Mouse (Mus musculus) c-Kit-positive CD71-negative TER-119-negative erythroid progenitor cells, embryonic 14.5 days (primary cell): Measurements from ENCODE around the gene Mrgpre.

Experiments
- DNase-seq: peaks from one replicate; pipeline ENCODE4 v3.0.0-alpha.2; 2013; ENCODE audit warnings: low read depth

Mrgpre gene

DNA sequence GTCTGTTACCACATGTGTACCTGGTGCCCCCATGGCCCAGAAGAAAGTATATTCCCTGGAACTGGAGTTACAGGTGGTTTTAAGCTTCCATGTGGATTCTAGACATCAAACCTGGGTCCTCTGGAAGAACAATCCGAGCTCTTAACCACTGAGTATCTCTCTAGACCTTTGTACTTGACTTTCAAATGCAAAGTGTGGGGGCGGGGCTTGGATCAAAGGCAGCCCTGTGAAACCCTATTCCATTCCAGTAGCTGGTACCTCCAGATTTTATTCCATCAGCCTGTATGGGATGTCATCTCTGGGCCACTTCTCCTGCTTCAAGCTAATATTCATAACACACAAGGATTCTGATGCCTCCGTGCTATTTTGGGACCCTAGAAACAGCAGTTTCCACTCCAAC lies 8.2 kb downstream of the Mrgpre start:
- DNase-seq, result no peak

DNA sequence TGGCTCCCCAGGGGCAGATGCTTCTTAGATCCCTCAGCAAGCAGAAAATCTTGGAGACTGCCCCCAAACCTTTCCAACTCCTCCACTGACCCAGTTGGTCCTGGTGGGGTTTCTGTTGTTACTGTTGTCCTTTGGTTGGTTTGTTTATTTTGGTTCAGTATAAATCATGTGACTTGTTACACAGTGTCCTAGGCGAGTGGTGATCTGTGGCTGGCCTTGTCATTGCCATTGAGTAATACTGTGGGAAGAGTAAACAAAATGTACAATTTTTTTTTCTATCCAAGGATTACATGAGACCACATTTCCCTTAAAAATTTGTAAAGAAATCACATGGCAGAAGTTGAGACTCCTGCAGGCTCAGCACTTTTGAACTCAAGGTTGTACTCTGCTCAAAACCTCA lies 14.8 kb downstream of the Mrgpre start:
- DNase-seq, result no peak

DNA sequence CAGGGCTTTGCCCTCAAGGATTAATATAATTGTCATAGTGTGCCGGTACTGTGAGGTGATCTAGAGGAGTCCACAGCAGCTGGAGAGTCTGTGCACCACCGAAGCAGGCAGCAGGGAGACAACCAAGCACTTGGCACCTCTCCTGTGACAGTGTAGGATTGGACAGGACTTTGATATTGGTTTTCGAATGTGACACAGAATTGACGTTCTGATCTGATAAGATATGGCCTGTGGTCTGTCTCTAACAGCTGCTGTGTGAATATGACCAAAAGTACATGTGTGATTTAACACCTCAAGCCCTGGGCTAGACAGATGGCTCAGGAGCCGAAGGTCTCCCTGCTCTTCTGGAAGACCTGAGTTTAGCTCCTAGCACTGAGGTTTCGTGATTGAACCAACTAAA lies 16.0 kb downstream of the Mrgpre start:
- DNase-seq, result no peak

DNA sequence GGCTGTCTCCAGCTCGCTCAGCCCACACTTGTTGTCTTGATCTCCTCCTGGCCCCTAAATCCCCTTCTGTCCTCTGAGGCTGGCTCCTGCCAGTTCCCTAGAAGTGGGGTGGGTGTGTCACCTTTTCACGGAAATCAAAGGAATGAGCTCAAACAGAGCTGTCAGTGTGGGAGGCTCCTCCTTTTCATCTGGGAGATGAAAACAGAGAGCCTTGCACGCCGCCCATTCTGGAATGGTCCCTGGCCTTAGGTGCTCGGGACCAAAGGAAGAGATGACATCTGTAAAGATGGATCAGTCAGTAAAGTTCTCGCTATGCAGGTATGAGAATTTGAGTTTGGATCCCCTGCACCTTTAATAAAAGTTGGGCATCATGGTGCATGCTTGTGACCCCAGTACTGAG lies 17.4 kb downstream of the Mrgpre start, which contains the start of gene Mrgprg:
Mrgprg (minus strand) TSS at position 101 of the 400 bp plus-strand sequence.
- DNase-seq, result no peak

DNA sequence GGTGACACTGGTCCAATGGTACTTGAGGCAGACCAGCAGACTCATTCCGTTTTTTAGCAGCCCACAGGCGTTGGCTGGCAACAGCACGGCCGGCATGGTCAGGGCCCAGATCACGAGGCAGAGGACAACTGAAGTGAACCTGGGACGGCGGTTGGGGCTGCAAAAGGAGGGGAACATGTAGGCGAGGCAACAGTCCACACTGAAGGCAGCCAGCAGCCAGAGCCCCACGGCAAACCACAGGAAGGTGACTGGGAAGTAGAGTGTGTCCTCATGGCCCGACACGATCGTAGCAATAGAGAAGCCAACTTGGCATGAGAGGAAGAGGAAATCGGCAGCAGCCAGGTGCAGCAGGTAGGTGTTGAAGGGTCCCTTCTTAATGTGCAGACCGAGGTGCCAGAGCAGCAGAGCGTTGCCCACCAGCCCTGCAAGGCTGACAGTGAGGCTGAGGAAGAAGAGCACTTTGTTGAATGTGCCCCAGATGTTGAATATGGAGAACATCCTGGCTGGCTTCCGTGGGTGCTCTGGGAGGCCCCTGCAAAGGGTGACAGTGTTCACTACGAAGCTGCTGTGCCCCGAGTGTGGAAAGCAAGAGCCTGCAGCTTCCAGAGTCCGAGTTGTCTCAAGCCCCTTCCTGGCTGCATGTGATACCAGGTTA lies 19.3 kb downstream of the Mrgpre start:
- DNase-seq, result no peak

DNA sequence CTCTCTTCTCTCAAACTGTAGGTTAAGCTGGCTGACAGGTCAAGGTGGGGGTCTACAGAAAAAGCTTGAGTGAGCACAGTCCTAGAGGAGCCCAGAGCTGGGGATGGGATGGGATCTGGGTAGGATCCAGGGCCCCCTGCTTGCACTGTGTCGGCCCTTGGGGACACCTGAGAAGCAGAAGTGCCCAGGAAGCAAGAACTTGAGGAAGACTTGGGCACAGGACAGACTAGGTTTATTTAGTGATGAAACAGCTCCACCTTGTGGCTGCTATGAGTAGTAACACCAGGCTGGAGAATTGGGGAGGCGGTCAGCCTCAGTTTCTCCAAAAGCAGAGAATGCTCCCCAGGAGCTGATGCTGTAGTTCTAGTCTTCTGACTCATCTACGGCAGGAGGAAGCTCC lies 20.5 kb downstream of the Mrgpre start:
- DNase-seq, result peak; percentile 35

DNA sequence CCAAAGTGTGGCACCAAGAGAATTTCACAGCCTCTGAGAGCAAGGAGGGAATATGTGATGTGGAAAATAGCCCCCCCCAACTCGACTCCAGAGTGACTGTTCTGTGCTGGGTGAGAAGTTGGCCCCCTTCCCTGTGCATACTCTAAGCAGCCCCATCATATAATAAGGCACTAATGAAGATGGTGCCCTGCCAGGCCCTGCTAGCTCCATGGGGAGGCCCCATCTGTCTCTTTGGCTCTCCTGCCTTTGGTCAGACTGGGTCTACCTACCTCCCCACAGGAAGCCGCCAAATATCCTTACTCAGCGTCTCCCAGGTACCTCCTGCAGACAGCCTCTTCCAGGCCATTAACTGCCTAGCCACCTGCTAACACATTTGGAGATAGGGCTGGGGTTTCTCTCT lies 25.3 kb downstream of the Mrgpre start:
- no peak for DNase-seq

DNA sequence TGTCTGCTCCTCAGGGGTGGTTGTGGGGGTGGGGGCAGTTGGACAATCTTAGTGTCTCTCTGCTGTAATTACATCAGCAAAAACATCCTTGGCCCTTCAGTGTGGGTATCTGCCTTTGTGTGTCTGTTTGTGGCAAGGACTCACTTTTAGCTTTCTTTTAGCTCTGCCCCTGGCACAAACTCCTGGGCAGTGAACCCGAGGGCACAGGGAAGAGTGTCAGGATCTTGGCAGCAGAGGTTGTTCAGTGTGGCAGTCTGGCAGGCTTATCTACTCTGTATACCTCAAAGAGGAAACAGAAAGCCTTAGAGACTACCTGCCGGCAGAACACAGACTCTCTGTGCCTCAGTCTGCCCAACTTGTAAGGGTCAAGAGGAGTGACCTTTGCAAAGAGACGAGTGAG lies 26.6 kb downstream of the Mrgpre start:
- no peak for DNase-seq

DNA sequence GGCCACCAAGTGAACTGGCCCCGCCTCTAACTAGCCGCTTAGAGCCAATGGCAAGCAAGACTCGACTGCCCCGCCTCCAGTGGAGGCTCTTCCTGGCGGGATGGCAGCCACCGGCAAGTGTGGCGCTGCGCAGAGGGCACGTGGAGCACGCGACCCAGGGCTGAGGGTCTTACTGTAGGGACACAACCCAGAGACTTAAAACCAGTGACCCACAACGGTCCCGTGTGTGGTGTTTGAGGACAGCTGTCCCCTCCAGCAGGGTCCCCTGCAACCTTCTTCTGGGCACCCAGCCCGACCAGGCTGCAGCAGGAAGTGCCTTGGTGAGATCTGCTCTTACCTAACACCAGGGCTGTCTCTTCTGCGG lies 27.3 kb downstream of the Mrgpre start:
- peak; percentile 58 for DNase-seq

DNA sequence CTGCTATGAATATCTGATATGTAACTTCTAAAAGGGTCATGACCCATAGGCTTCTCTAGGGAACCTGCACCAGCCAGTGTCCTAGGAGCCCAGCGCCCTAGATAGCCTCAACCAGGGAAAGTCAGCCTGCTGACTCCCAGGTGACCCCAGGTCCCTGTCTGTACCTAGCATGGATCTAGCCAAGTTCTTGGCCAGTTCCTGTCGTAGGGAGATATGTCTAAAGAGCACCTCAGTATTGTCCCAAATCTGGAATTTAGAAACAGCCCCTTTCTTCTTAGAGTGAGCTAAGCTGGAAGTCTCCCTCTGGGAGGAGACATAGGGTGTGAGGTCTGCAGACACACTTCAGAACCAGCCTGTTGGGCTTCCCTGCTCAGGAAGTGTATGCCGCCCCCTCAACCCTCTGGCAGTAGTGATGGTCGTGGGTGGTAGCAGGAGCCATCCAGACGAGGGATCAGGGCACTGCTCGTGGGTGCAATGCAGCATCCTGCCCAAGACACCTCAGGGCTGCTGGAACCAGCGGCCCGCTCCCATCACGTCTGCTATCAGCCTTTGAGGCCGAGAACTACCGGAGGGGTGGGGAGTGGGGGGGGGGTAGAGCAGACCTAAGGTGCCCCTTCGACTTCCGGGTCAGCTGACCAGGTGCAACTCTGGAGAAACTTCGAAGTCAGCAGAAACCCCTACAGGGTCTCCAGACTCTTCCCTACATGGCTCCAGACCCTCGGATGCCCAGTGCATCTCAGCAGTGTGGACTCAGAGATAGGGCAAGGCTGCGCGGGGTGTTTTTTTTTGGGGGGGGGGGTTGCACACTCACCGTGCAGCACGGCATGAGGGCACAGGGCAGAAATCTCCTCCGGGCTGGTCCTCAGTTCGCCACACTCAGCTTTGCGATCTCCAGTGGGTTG lies 27.9 kb downstream of the Mrgpre start, which contains the start of gene Osbpl5:
Osbpl5 (minus strand) TSS at position 861 of the 902 bp plus-strand sequence.
- DNase-seq, result no peak

DNA sequence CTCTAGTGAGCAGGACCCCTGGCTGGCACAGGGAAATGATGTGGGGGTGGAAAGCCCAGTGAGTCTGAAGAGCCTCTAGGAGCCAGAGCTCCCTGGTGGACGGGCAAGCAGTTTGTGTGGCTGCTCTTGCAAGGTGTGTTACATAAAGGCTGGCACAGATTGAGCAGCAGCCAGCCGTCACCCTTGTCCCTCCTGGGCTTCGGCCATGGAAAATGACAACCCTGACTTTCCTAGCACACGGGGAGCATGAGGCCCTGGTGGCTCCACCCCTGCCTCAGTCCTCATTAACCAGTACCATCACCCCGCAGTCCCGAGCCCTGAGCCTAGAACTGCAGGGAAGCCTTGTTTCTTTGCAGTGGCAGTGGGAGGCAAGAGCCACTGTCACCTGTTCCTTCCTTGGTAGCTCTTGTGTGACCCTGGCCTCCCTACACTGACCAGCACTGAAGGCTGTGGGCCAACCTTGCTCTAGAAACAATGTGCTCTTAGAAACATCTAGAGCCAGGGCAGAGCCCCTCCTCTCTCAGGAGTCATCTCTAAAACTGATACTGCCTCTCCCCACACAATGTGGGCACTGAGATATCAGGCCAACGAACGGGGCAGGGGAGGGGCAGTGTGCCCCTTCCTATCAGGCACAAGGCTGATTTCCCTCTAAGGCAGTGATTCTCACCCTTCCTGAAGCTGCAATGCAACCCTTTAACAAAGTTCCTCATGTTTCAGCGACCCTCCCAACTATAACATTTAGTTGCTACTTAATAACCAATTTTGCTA lies 28.8 kb downstream of the Mrgpre start:
- peak; percentile 20 for DNase-seq

DNA sequence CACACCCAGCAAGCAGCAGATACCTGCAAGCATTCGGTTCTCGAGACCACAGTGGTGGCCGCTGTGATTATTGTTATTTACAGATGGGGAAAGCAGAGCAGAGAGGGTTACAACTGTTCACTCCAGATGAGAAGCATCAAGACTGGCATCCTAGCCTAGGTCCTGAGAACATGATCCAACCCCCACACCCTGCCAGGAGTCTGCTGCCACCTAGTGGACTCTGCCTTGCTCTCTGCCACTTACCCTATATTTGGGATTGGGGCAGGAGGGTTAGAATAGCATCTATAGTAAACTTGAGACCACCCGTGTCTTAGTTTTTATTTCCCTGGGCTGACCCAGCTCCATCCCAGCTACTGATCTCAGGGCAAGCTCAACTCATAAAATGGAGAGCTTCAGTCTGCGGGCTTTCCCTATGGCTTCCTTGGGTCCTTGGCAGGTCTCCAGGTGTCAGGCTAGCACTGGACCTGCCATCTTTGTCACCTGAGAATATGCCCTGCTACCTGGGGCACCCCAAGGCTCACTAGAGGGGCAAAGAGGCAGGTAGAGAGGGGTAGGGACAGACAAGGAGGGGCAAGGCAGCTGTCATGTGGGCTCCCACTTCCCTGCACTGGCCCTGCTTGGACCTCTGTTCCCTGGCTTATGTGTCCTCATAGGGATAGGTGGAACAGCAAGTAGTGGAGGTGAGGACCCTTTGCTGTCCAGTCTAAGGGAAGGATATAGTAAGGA lies 30.1 kb downstream of the Mrgpre start:
- DNase-seq, result peak; percentile 58

DNA sequence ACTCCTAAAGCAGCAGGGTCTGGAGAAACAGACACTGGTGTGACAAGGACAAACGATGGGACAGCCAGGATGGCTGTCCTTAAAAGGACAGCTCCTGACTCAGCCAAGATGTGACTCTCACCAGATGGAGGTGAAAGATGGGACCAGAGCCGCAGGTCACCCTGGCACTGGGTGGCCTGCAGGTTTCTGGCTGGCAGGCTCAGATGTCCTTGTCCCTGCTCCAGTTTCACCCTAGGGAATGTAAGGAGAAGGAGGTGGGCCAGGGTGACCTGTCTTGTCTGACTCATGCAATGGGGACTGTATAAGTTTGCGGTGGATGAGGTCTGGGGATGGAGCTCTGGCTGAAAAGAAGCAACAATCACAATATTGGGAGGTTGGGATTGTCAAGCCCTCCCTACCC lies 31.7 kb downstream of the Mrgpre start:
- DNase-seq, result no peak

DNA sequence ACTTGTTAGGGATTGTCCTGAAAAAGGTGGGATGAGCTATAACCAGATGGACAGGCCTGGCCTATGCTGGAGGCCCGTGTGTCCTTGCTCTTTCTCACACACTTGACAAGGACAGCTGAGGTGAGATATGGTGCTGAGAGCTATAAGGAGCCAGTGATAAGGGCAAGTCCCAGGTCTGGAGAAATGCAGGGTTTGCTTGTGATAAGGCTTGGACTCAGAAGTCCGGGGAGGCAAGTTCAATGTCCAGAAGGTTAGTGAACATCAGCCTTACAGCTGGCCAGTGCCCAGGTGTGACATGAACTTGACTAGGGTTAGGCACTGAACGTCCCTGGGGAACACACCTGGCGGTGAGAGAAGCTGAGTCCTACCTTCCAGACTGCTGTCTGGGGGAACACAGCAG lies 32.2 kb downstream of the Mrgpre start:
- no peak for DNase-seq

DNA sequence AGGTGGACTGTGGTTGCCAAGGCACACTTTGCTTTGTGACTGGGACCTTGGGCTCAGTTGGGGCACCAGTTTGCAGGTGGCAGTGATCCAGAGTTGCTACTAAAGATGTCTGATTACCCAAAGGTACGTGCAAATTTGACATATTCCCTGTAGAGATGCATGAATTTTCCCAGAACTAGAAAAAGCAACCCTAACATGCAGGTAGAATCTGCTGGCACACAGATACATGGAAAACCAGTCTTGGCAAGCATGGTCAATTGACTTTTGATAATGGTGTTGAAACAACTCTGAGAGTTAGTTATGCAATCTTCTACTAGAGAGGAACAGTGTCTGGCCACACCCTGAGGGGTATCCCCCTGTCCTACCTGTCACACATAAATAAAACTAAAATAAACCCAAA lies 32.9 kb downstream of the Mrgpre start:
- DNase-seq, result no peak

DNA sequence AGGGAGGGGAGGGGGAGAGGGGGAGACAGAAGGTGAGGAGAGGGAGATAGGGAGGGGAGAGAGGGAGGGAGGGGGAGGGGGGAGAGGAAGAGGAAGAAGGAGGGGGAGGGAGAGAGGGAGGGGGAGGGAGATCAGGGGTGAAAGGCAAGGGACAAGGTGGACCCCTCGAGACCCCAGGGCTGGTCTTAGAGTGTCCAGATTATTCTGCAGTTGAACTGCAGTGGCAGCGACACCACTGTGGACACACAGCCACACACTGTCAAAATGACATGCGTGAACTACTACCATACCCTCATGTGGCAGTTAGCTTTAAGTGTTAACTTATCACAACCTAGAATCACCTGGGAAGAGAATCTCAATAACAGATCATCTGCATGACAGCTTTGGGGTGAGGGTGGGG lies 35.3 kb downstream of the Mrgpre start:
- DNase-seq, result no peak

DNA sequence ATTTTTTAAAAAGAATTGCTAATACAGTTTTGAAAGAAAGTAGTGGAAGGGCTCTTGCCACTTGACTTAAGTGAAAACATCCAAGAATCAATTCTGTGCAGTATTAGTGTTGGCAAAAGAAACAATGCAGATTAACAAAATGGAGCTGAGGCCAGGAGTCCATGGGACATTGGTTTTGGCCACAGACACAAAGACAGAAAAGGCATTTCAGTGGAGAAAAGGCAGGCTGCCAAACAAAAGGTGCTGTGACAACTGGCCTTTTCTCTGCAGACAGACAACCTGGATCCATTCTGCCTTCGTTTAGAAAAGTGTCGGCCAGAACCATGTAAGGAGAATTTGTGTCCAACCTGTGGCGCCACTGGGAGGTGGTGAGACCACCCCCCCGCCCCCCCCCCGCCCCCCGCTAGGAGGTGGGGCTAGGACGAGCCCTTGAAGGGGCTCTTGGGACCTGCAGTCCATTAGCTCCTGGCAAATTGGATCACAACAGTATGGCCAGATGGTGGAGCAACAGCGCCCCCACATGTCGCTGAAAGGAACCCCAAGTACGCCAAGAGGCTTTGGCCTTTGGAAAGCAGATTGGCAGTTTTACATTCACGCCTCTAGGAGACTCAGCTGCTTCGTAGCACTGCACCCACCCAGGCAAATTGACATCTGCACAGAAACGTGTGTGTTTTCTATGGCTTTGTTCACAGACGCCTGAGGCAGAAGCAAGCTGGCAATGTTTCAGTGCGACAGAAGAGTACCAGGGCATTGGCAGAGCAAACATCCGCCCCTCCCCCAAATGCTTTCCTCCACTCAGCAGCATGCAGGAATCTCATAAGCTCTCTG lies 36.0 kb downstream of the Mrgpre start:
- peak; percentile 77 for DNase-seq

DNA sequence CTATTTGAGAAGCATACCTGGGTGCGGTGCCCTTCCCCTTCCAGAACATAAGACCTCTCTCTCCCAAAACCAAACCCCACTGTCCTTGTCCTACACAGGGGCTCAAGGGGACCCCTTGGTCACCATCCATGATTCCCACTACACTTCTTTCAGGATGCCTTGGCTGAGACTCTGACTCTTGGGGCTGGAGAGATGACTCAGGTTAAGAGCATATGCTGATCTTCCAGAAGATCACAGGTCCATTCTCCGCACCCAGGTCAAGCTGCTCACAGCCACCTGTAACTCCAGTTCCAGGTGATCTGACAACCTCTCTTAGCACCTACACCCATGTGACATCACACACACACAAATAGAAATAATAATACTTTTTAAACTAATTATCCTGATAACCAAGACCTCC lies 43.6 kb downstream of the Mrgpre start:
- no peak for DNase-seq

DNA sequence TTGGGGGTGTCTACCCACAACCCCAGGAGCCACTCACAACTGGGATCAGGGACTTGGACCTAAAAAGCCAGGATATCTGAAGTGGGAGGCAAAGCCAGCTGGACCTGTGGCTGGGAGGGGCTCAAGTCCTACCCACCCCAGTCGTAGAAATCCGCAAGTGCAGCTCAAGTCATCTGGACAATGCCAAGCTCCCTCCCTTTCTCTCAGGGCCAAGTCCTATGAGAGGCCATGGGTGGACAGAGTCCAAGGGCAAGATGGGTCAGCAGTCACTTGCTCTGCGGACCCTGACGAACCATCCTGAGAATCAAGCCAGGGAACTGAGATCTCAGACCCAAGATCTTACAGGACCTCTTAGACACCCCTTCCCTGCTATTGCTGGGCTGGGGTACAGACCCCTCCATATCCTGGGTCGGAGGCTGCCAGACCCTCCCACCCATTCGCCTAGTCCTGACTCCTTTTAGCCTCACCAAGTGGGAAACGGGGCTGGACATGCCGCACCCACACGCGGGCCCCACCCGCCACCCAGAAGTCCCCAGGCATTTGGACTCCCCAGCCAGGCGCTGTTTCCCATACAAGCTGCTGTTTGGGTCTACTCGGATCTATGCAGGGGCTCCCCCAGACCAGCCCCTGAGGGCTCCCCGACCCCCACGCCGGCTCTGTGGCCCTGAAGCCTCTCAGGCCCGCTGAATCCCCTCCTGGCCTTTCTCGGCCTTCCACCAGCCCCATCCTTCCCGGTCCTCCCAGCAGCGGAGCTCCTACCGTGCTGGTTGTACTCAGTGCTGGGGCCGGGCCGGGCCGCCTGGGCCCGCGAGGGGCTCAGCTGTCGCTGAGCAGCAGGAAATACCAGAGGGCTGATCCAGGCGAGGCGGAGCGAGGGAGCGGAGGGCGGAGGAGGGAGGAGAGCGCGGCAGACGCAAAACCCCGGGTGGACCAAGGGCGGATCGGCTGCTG lies 44.5 kb downstream of the Mrgpre start:
- DNase-seq, result peak; percentile 18

DNA sequence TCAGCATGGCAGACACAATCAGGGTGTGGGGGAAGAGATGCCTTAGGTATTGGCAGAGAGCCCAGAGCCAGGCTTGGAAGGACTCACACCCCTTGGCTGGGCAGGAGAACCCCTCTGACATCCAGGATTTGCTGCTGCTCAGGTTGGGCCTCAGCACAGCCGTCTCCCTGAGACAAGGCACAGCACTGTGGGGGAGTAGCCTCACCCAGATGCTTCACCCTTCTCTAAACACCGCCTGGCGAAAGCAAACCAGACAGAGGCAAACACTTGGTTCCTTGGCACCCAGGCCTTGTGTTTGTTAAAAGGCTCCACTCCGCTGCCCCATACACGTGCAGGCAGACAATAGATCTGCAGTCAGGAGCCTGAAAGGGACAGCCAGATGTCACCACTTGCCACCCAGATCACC lies 45.7 kb downstream of the Mrgpre start:
- DNase-seq, result no peak
